Mouse (Mus musculus): ENCODE results near the gene Spem1.
"Not testable (repeated sequence)": the region's sequence is repeated elsewhere in the genome, so short reads cannot be mapped to it uniquely, and the experiment has no call there.

Spem1 gene

DNA sequence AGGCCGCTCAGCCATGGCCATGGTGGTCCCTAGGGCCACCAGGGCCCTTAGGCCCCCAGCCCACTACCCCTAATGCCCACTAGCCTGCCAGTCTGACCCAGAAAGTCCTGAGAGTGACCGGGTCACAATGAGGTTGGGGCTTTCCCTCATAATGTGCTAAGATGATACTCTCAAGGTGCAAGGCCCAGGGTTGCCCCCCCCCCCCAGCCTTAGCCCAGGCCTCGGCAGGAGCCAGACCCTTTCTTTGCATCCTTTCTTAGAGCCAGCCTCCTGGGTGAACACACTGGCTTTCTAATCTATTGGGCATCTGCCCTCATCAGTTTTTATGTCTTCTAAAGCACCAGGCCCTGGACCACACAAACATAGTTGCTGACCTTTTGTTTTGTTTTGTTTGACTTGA lies at the start of gene Spem1:
Spem1 (minus strand) TSS at position 101 of the 400 bp plus-strand sequence.
- DNase-seq (ENCODE audit: low read depth, low spot score): no peak

DNA sequence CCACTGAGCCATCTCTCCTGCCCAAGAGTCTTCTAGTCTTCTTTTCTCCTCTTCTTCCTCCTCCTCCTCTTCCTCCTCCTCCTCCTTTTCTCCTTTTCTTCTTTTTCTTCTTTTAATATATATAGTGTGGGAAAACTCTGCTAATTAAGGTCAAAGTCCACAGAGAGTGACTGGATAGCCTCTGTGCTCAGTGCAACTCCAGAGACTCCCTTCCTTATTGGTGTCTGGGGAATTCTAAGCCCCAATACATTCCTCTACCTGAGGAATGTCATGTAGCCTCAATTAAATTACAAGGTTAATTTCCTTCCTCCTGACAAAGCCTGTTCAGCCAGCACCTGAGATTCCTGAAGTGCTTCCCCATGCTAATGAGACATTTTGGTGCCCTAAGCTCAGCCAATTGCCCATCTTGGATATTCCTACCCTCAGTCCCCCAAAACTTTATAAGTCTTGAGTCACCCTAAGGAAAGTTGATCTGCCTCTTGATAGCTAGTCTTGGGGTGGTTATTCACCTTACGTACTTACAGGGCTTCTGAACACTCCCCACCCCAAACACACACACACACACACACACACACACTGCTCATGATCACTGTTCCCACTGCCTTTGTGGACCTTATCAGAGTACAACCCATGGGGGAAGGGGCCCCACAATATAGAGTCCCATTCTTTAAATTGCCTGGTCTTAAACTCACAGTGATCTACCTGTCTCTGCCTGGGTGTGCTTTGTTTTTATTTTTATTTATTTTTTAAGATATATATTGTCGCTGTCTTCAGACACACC lies 48.5 kb upstream of the Spem1 start:
- DNase-seq (ENCODE audit: low read depth, low spot score): no peak

DNA sequence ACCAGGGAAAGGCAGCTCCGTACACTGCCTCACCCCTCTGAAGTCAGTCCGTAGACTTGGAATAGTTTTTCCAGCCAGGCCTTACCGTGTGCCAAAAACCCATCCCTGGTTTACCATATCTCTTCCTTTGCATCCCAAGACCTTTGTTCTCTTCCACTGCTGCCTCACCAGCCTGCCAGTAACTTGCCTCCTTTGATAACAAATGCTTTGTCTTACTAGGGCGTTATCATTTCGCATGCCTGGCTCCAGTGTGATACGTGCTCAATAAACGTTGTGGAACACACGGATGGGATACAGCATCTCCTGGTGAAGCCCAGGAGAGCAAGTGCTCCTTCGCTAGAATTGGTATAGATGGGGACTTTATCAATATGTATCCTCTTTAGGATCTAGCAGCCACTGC lies 45.4 kb upstream of the Spem1 start:
- no peak for DNase-seq (ENCODE audit: low read depth, low spot score)

DNA sequence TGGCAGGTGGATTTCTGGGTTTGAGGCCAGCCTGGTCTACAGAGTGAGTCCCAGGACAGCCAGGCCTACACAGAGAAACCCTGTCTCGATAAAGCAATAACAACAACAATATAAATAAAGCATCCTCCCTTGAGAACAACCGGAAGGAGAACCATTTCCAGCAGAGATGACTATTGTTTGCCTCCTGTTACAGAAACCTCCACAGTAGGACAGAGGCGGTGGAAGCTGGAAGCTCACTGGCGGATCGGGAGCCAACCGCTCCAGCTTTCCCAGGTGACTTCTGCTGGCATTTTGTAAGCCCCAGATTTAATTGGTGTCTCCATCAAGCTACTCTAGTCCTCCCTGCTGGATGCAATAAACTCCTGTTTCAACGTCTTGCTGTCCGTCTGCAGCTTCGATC lies 43.6 kb upstream of the Spem1 start:
- DNase-seq (ENCODE audit: low read depth, low spot score): no peak

DNA sequence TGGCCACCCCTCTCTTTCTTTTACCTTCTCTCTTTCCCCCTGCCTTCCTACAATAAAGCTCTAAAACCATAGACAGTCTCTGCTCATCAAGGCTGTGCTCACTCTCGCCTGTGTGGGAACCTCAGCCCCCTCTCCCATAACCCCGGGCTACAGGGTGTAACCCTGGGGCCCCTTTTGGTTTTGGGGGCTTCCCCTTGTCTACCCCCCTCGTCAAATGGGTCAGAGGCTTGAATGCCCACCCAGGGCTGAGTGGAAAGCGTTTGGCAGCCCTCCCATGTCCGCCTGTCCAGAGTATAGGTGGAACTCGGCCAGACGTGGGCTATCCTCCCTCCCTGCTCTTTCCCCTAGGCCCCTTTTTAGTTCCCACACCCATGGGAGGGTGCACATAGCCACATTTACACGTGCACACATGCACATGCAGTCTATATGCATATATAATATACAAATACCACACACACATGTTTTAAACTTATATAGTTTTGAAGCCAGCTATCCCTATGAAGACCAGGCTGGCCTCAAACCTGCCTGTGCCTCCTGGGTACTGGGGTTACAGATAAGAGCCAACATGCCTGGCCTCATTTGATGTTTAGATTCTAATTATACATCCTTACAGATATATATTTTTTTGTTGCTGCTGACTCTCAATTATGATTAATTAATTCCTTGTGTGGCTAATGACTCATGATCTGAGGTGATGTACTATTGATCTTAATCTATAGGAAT lies 42.3 kb upstream of the Spem1 start:
- no peak for DNase-seq (ENCODE audit: low read depth, low spot score)

DNA sequence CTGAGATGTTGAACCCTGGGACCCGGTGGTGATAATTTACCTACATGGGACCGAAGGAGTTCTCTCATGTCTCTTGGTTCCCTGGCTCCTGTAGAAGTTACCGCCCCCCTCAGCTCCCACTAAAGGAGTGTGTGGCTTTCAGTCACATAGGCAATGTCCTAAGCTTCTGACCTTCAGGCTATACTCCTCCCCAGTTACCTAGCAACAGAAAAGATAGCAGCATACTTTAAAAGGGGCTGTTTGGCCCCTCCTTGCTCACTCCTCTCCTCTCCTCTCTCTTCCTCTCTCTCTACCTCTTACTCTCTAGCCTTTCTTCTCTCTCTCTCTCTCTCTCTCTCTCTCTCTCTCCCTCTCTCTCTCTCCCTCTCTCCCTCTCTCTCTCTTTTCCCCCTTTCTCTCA lies 41.7 kb upstream of the Spem1 start:
- not testable (repeated sequence) for DNase-seq (ENCODE audit: low read depth, low spot score)

DNA sequence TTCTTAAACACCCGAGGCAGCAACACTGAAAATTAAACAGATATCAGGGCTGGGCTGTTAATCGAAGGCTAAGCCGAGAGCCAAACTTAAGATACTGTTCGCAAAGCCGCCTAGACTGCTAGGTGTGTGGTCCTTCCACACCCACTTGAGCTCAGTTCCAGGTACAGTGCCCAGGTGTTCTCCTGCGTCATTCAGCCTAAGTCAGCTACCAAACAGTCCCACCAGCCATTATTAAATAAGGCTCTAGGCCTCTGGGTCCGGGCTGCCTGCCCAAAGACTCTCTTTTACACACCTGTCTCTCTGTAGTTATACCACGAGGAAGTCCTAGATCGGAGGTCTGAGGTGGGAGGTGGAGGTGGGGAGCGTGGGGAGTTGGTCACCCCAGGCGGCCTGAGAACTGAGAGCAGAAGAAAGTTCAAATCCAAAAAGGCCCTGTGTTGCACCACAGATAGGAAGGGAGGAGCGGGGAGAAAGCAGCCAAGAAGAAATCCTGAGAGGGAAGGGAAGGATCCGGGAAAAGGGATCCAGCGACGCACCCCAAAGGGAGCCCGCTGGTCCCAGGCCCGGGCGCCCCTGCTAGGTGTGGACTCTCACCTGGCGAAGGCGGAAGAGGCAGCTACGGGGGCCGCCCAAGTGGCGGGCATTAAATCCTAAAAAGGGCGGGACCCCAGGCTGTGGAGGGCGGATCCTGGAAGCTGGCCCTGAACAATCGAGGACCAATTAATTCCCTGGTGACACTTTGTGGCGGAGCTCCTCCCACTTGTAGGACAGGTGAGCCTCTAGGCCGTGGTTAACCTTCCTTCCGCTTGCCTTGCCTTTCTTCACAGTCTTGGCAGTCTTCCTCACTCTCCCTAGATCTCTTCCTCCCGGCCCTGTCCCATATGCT lies 36.4 kb upstream of the Spem1 start, which contains the start of gene Tnk1:
Tnk1 (minus strand) TSS at position 618 of the 886 bp plus-strand sequence.
- DNase-seq (ENCODE audit: low read depth, low spot score): no peak

DNA sequence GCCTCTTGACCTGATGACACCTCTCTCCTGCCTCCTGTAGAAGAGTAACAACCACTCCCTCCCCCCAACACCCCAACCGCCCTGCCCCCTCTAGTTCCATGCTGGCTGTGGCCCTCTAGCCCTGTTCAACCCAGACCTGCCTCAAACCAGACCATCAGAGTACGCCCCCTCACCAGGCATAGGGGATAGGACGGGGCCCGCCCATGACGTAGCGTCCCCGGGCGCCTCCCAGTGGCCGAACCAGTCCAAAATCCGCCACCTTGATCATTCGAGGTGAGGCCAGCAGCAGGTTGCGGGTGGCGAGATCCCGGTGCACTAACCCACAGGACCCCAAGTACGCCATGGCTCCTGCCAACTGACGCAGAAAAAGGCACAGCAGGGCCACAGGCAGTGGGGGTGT lies 33.4 kb upstream of the Spem1 start:
- DNase-seq (ENCODE audit: low read depth, low spot score): no peak

DNA sequence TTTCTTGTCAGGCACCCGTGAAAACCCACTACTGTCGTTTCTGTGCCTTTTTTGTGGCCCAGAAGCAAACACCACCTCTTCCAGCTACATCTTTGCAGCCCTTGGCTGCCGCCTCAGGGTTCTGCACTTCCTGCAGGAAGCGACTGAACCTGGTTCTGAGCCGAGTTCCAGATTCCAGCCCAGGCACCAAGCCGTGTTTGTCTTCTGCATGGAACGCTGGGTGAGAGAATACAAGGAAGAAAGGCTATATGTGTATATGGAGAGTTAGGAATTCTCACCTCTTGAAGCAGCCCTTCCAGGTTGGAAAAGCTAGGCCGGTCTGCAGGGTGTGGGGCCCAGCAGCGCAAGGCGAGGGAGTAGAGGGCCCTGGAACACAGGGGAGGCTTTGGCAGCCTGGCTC lies 32.7 kb upstream of the Spem1 start:
- DNase-seq (ENCODE audit: low read depth, low spot score): no peak

DNA sequence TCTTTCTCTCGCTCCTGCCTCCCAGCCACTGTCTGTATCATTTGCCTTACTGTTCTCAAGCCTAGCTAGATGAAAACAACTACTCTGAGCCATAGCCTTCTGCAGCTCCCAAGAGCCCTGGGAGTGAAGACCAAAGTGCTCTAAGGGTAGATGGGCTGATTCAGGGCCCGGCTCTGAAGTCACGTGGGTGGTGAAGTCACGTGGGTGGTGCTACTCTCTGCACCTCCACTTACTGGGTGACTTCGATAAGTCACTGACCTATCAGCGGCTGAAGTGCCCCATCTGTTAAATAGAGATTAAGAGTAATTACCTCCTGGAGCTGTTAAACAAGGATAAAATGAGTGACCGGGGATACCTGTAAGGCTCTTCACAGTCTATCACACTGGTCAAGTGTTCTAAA lies 32.0 kb upstream of the Spem1 start:
- peak; percentile 5 for DNase-seq (ENCODE audit: low read depth, low spot score)

DNA sequence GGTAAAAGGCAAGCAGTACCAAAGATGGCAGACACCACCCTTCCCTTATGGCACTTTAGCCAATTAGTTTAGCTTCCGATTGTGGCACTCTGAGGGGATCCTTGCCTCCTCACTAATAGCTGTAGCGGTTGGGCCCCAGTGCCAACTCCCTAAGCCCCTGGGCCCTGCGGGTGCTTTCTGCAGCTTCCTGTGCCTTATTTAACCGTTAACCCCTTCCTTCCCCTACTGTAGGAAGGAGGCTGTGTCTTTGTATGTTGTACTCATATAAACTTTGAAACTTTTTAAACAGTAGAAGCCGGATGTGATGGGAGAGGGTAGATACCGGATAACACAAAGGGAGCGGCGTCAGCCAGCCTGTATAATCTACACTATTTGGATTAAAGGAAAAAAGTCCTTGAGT lies 28.8 kb upstream of the Spem1 start:
- DNase-seq (ENCODE audit: low read depth, low spot score): no peak

DNA sequence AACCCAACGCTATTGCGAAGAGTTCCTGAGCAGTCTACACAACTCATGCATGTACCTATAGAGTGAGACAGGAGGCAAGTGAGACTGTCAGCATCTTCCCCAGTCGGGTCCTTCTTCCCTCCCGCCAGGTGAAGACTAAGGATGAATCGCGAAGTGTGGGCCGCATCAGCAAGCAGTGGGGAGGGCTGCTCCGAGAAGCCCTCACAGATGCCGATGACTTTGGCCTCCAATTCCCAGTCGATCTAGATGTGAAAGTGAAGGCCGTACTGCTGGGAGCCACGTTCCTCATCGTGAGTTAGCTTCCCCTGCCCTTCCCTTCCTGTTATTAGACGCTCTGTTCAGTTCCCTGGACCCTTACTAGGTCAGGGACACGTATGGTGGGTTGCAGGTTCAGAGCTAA lies 27.9 kb upstream of the Spem1 start:
- DNase-seq (ENCODE audit: low read depth, low spot score): no peak

DNA sequence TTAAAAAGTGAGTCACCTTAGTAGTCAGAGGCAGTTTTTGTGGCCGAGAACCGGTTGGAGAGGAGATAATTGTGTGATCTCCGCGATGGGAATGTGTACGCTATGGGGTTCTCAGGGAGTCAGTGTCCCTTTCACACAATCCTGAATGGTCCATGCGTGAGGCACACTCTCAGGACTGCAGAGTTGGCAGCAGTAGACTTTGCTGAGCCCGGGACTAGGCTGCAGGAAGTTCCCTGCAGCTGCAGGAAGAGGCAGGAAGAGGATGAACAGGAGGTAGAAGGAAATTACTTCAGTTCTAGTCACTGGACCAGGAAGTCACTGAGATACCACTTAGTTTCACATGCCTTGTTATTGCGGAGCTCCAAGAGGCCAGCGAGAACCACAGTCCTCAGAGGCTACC lies 27.1 kb upstream of the Spem1 start:
- no peak for DNase-seq (ENCODE audit: low read depth, low spot score)

DNA sequence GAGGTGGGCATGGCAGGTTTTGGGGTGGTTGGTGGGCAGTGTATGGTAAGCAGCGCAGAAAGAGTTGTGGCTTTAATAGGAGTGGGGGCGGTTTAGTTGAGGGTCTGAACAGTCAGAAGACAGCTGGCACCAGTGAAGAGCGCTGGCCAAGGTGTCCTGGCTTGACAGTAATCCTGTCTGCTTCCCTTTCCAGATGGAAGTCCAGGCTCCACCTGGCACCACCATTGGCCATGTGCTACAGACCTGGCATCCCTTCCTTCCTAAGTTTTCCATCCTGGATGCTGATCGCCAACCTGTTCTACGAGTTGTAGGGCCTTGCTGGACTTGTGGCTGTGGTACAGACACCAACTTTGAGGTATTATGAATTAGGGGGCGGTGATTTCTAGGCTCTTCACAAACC lies 26.0 kb upstream of the Spem1 start:
- no peak for DNase-seq (ENCODE audit: low read depth, low spot score)

DNA sequence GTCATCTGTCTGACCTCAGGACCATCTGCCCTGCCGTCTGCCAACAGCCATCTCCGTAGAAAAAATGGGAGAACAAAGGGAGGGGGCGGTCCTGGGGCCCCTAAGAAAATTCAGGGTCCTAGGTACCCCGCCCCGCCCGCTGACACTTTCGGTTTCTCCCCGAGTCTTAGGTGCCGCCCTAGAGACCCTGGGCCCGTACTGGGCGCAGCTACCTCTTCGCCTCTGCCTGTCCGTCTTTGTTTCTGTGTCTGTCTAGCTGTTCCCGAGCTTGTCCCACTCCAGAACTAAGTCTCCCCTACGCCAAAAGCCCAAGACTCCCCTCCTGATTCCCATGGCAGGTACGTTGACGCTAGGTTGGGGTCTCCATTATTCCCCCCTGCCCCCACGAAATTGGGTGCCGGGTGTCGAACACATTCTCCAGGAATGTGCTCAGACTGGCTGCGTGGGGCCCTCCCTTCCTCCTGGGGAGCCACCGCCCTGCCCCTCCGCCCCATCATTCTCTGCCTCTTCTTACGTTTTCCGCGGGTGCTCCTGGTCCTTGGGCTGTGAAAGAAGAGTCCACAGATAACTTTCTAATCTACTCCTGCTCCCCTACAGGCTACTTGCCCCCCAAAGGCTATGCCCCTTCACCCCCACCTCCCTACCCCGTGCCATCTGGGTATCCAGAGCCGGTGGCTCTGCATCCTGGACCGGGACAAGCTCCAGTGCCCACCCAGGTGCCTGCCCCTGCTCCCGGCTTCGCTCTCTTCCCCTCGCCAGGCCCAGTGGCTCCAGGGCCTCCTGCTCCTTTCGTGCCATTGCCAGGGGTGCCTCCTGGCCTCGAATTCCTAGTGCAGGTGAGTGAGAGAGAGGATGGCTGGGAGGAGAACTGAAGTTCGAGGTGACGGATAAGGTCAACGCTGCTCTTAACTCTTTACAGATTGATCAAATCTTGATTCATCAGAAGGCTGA lies 25.0 kb upstream of the Spem1 start:
- DNase-seq (ENCODE audit: low read depth, low spot score): peak; percentile 62

DNA sequence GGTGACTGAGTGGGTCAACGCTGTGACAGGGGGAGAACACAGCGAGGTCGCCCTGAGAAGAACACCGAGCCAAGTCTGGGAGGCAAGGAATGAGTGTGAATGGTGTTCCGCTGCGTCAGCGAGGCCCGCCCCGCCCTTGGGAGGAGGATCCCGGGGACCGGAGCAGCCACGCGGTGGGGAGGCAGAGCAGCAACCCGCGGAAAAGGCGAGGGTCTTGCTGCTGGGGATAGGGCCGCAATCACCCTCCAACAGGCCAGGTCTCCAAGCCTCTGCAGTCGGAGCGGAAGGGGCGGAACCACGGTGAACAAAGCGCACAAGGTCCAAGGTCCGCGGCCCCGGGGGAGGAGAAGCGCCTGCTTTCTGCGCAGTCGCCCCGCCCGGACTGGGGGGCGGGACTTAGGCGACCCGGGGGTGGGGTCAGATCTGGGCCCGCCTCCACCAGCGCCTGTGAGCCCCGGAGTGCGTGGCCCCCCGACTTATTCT lies 24.3 kb upstream of the Spem1 start, which contains the start of gene Plscr3:
Plscr3 (plus strand) TSS at position 179 of the 483 bp plus-strand sequence.
- DNase-seq (ENCODE audit: low read depth, low spot score): peak; percentile 90

DNA sequence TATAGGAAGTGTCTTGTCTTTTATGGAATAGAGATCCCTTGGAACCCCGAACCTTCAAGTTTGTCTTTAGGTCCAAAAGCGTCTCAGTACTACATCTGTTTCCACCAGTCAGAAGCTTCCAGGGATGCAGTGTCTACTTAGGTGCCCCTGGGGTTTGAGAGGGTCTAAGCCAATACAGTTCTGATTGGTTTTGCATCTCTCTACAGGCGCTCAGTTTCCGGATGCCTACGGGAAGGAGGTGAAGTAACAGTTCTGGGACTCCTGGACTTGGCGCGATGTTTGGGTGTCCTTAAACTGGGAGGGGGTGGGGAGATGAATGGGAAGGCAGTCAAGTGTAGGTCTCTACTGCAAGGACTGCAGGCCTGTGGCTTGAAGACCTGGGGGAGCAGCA lies 16.7 kb upstream of the Spem1 start:
- DNase-seq (ENCODE audit: low read depth, low spot score): peak; percentile 69

DNA sequence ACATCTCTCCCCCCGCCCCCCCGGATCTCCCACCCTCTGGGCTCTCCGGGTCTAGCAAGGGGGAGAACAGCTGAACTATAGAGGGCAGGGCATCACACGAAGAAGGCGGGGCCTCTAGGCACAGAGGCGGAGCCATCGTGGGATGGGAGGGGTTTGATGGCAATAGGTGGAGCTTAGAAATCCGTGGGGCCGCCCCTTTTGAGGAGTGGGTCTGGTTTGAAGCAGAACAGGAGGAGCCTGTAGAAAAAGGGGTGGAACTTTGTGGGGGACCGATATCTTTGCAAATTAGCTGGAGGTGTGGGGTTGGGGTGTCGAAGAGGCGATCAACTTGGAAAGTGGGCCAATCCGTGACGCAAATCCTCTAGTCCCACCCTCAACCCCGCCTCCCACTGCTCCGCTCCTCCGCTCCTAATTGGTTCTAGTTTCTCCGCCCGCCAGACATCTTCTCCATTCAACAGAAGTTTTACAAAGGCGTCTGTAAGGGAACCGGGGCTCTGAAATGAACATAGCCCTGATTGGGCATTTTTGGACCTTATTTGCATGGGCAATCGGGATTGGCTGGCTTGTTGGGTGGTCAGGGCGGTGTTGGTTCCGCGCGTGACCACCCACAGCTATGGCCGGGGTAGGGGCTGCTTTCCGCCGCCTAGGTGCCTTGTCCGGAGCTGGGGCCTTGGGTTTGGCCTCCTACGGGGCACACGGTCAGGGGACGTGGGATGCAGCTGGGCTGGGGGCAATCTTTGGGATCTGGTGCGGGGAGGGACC lies 16.2 kb upstream of the Spem1 start, which contains the start of gene Tmem256:
Tmem256 (plus strand) TSS at position 563 of the 762 bp plus-strand sequence.
- peak; percentile 99 for DNase-seq (ENCODE audit: low read depth, low spot score)

DNA sequence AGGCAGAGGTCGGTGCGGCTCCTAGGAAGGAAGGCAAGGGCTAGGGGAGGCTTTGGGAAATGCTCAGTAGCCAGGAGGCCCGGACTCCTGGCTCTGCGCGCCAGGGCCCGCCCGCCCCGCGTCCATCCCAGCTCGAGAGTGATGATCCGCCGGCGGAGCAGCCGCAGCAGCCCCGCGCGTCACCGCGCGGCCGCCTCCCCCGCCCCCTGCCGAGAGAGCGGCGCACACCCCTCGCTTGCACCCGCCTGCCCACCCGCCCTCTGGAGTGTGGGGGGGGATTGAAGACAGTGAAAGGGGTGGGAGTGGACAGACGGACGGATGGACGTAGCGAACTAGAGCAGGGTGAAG lies 15.6 kb upstream of the Spem1 start, which contains the start of gene Nlgn2:
Nlgn2 (minus strand) TSS at position 181 of the 348 bp plus-strand sequence.
- no peak for DNase-seq (ENCODE audit: low read depth, low spot score)
